Mouse (Mus musculus) heart, postnatal 0 days (tissue): ENCODE data around the gene Bbs1.

Experiments
- CTCF ChIP-seq: IDR thresholded peaks from 2 replicates; pipeline ENCODE4 v1.5.1; 2016; ENCODE audit warnings: antibody characterized with exemption, control low read depth, low read depth
- EP300 ChIP-seq: IDR thresholded peaks from 2 replicates; pipeline ENCODE4 v1.6.1; 2016; ENCODE audit warnings: antibody characterized with exemption, low read depth

GRCm38 (mm10) chr19:4899888-4900287 is 6.5 kb downstream of the Bbs1 start:
- no peak for TF ChIP-seq CTCF
- TF ChIP-seq EP300 = no peak
